Mouse (Mus musculus): ENCODE data around the gene Ankrd34c. TPM values are rescaled to one million over a fixed set of nuclear protein-coding genes. Genes with fewer than 3 reads are reported as not detected.
A peak's percentile ranks its signal among the peaks of the same experiment; 100 is the strongest.

Gene Ankrd34c
- 0.04 TPM in 1 of 2 replicates, not detected in the other for polyA plus RNA-seq (2015; fragmentation: Nextera tagmentation; extraction: Ambion mirVana)

GRCm38 (mm10) chr9:89738295-89738694, at the start of gene Ankrd34c:
Ankrd34c (minus strand) TSS chr9:89738475.
- Histone ChIP-seq H3K27ac (no peak within 1 kb of the TSS), H3K36me3 (no peaks in the 10 kb centered on the region), H3K4me1 (replicated peaks) (peaks cover 9% of the 10 kb centered on the region; the same call in 1 of the 2 replicates), H3K4me3 (replicated peaks) (peak within 1 kb of the TSS; percentile 23), H3K9me3 (no peaks in the 10 kb centered on the region), H3K27me3 (peaks cover 31% of the 10 kb centered on the region), H3K9ac (replicated peaks) (no peak within 1 kb of the TSS), H3K4me2 (replicated peaks) (peak within 1 kb of the TSS; percentile 45)
- ATAC-seq, result peak; percentile 75; the same call in 1 of the 2 replicates
- 2% methylated on average over 8 of the region's 8 CpGs for WGBS

DNA sequence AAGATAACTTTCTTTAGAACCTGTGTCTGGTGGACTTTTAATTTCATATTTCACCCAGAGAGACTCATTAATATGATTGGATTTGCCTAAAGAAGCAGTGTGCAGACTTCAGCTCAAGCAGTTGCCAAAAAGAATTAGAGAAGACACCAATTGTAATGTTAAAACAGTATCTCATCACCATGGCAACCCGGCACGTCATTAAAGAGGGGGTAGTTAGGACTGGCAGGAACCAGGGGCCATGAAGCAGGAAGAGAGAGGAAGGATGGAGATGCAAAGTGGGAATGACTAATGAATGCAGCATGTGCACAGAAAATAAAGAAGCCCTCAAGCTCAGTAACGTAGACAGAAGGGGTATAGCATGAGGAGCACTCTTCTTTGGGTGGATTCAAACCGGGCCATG, 49.3 kb upstream of the Ankrd34c start:
- no peaks in the 10 kb centered on the region for H3K9me3 ChIP-seq
- WGBS, result 47% methylated on average over 4 of the region's 4 CpGs
- H3K4me2 ChIP-seq (replicated peaks), result no peak overlapping the region
- H3K9ac ChIP-seq (replicated peaks), result no peak overlapping the region
- H3K27ac ChIP-seq, result no peak overlapping the region
- H3K27me3 ChIP-seq, result no peaks in the 10 kb centered on the region
- H3K4me3 ChIP-seq (replicated peaks), result no peak overlapping the region
- H3K36me3 ChIP-seq, result no peaks in the 10 kb centered on the region
- ATAC-seq, result peak; percentile 34; the same call in 1 of the 2 replicates
- H3K4me1 ChIP-seq (replicated peaks), result peaks cover 7% of the 10 kb centered on the region; the same call in 1 of the 2 replicates

GRCm38 (mm10) chr9:89781395-89781927, 43.2 kb upstream of the Ankrd34c start:
- Histone ChIP-seq H3K27me3 (no peaks in the 10 kb centered on the region), H3K9me3 (no peaks in the 10 kb centered on the region), H3K4me2 (replicated peaks) (no peak overlapping the region), H3K27ac (no peak overlapping the region), H3K9ac (replicated peaks) (no peak overlapping the region), H3K4me3 (replicated peaks) (no peak overlapping the region), H3K4me1 (replicated peaks) (no peaks in the 10 kb centered on the region), H3K36me3 (no peaks in the 10 kb centered on the region)
- ATAC-seq, result no peak

DNA sequence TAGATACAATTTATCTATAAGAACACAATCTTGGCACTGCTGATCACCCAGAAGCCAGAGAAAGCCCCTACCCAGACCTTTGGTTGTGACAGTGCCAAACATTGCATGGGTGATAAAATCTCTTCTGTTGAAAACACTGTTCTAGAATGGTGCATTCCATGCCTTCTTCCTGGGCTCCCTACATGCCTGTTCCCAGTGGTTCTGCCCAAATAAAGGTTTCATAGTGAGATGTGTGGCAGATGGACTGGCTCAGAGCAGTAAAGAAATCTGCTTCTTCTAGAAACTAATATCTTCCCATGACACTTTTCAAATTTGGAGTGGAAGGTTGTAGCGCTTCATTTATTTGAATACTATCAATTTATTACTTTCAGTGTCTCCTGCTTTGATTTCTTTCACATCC, 41.0 kb upstream of the Ankrd34c start:
- Histone ChIP-seq H3K27ac (no peak overlapping the region), H3K4me2 (replicated peaks) (no peak overlapping the region), H3K4me1 (replicated peaks) (no peaks in the 10 kb centered on the region), H3K9ac (replicated peaks) (no peak overlapping the region), H3K4me3 (replicated peaks) (no peak overlapping the region), H3K9me3 (no peaks in the 10 kb centered on the region), H3K36me3 (no peaks in the 10 kb centered on the region), H3K27me3 (no peaks in the 10 kb centered on the region)
- 97% methylated on average over 1 of the region's 1 CpGs for WGBS
- no peak for ATAC-seq

GRCm38 (mm10) chr9:89771153-89771552, 32.9 kb upstream of the Ankrd34c start:
- no peak for ATAC-seq
- Histone ChIP-seq H3K36me3 (no peaks in the 10 kb centered on the region), H3K27ac (no peak overlapping the region), H3K4me2 (replicated peaks) (no peak overlapping the region), H3K4me1 (replicated peaks) (no peaks in the 10 kb centered on the region), H3K9me3 (no peaks in the 10 kb centered on the region), H3K4me3 (replicated peaks) (no peak overlapping the region), H3K27me3 (no peaks in the 10 kb centered on the region), H3K9ac (replicated peaks) (no peak overlapping the region)
- 38% methylated on average over 1 of the region's 1 CpGs for WGBS

- H3K4me1 ChIP-seq (replicated peaks), result no peaks in the 10 kb centered on the region
- no peak overlapping the region for H3K9ac ChIP-seq (replicated peaks)
- WGBS, result 35% methylated on average over 1 of the region's 1 CpGs
- H3K36me3 ChIP-seq, result no peaks in the 10 kb centered on the region
- no peak overlapping the region for H3K4me3 ChIP-seq (replicated peaks)
- H3K9me3 ChIP-seq, result no peaks in the 10 kb centered on the region
- no peak overlapping the region for H3K4me2 ChIP-seq (replicated peaks)
- no peaks in the 10 kb centered on the region for H3K27me3 ChIP-seq
- no peak for ATAC-seq
- no peak overlapping the region for H3K27ac ChIP-seq
Observed at GRCm38 (mm10) chr9:89762017-89762416, 23.7 kb upstream of the Ankrd34c start.

DNA sequence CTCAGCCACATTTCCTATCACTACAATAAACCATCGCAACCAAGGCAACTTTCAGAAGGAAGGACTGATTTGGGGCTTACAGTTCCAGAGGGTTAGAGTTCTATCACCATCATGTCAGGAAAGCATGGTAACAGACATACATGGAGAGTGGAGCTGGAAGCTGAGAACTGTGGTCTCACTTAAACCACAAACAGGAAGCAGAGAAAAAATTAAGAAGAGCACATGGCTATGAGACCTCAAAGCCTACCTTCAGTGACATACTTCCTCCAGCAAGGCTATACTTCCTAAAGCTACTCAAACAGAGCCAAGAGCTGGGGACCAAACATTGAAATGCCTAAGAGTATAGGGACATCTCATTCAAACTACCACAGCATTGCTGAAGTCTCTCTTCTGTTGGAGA, 20.3 kb upstream of the Ankrd34c start:
- WGBS, result 98% methylated on average over 1 of the region's 1 CpGs
- no peak for ATAC-seq
- no peak overlapping the region for H3K9ac ChIP-seq (replicated peaks)
- no peak overlapping the region for H3K4me2 ChIP-seq (replicated peaks)
- no peaks in the 10 kb centered on the region for H3K4me1 ChIP-seq (replicated peaks)
- H3K9me3 ChIP-seq, result no peaks in the 10 kb centered on the region
- no peaks in the 10 kb centered on the region for H3K27me3 ChIP-seq
- no peak overlapping the region for H3K27ac ChIP-seq
- no peak overlapping the region for H3K4me3 ChIP-seq (replicated peaks)
- H3K36me3 ChIP-seq, result no peaks in the 10 kb centered on the region

- H3K27me3 ChIP-seq, result no peaks in the 10 kb centered on the region
- ATAC-seq, result no peak
- WGBS, result 85% methylated on average over 1 of the region's 1 CpGs
Observed at GRCm38 (mm10) chr9:89758139-89758538, 19.9 kb upstream of the Ankrd34c start.

GRCm38 (mm10) chr9:89757571-89757970, 19.3 kb upstream of the Ankrd34c start:
- 38% methylated on average over 4 of the region's 4 CpGs for WGBS

More at GRCm38 (mm10) chr9:89758139-89758538, 19.9 kb upstream of the Ankrd34c start:
- H3K9me3 ChIP-seq, result no peaks in the 10 kb centered on the region
- H3K4me1 ChIP-seq (replicated peaks), result no peaks in the 10 kb centered on the region
- H3K36me3 ChIP-seq, result no peaks in the 10 kb centered on the region
- H3K4me3 ChIP-seq (replicated peaks), result no peak overlapping the region
- H3K4me2 ChIP-seq (replicated peaks), result no peak overlapping the region
- H3K27ac ChIP-seq, result no peak overlapping the region
- no peak overlapping the region for H3K9ac ChIP-seq (replicated peaks)

DNA sequence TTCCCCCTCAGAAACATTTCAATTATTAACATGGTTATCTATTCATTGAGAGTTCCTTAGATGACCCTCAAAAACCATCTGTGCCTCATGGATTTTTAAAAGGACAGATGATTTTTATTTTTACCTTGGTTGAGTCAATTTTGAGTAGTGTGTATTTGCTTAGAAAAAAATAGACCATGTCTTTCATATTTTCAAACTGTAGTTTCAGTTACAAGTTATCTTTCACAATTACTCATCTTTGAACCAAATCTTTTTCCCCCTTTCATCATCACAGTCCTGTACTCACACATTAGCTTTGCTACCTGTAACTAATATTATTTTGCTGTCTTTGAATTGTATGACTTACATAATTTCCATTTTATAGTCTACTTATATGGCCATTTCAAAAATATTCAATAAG, 1.8 kb upstream of the Ankrd34c start:
- no peak overlapping the region for H3K4me3 ChIP-seq (replicated peaks)
- no peak overlapping the region for H3K27ac ChIP-seq
- peaks cover 31% of the 10 kb centered on the region for H3K27me3 ChIP-seq
- no peaks in the 10 kb centered on the region for H3K9me3 ChIP-seq
- no peak for ATAC-seq
- H3K36me3 ChIP-seq, result no peaks in the 10 kb centered on the region
- no peak overlapping the region for H3K9ac ChIP-seq (replicated peaks)
- H3K4me2 ChIP-seq (replicated peaks), result no peak overlapping the region
- peaks cover 9% of the 10 kb centered on the region; the same call in 1 of the 2 replicates for H3K4me1 ChIP-seq (replicated peaks)

More at GRCm38 (mm10) chr9:89757571-89757970, 19.3 kb upstream of the Ankrd34c start:
- Histone ChIP-seq H3K9me3 (no peaks in the 10 kb centered on the region), H3K36me3 (no peaks in the 10 kb centered on the region), H3K4me1 (replicated peaks) (no peaks in the 10 kb centered on the region), H3K27me3 (no peaks in the 10 kb centered on the region), H3K4me3 (replicated peaks) (no peak overlapping the region), H3K4me2 (replicated peaks) (no peak overlapping the region), H3K9ac (replicated peaks) (no peak overlapping the region), H3K27ac (no peak overlapping the region)
- ATAC-seq, result no peak

- Histone ChIP-seq H3K4me3 (replicated peaks) (peak overlapping the region; percentile 15; the same call in 1 of the 2 replicates), H3K27ac (no peak overlapping the region), H3K4me2 (replicated peaks) (peak overlapping the region; percentile 45), H3K9ac (replicated peaks) (no peak overlapping the region), H3K4me1 (replicated peaks) (peaks cover 9% of the 10 kb centered on the region; the same call in 1 of the 2 replicates), H3K27me3 (peaks cover 31% of the 10 kb centered on the region), H3K36me3 (no peaks in the 10 kb centered on the region), H3K9me3 (no peaks in the 10 kb centered on the region)
- 13% methylated on average over 6 of the region's 6 CpGs for WGBS
- peak; percentile 63 for ATAC-seq
Observed at GRCm38 (mm10) chr9:89737888-89738287, 387 bp downstream of the Ankrd34c start.

- peak; percentile 58; the same call in 1 of the 2 replicates for ATAC-seq
- H3K27ac ChIP-seq, result no peak overlapping the region
- no peaks in the 10 kb centered on the region for H3K36me3 ChIP-seq
- no peak overlapping the region for H3K9ac ChIP-seq (replicated peaks)
- H3K4me2 ChIP-seq (replicated peaks), result peak overlapping the region; percentile 45
- 6% methylated on average over 20 of the region's 20 CpGs for WGBS
- peak overlapping the region; percentile 23 for H3K4me3 ChIP-seq (replicated peaks)
- peaks cover 31% of the 10 kb centered on the region for H3K27me3 ChIP-seq
- H3K9me3 ChIP-seq, result no peaks in the 10 kb centered on the region
- H3K4me1 ChIP-seq (replicated peaks), result peaks cover 9% of the 10 kb centered on the region; the same call in 1 of the 2 replicates
Observed at GRCm38 (mm10) chr9:89736932-89737705, 1.2 kb downstream of the Ankrd34c start.

All from midbrain, embryonic 13.5 days (tissue).